Mouse (Mus musculus): ENCODE results near the gene Prss41.

- no peak for TF ChIP-seq CTCF (IDR thresholded peaks at IDR 0.05; ENCODE audit: extremely low read depth, insufficient read length, insufficient replicate concordance, low read depth, low read length)
- peak; percentile 67; the same call in 1 of the 2 replicates for TF ChIP-seq POLR2A (IDR thresholded peaks at IDR 0.05; ENCODE audit: low read depth, low read length)
Measured at GRCm38 (mm10) chr17:23790269-23791078, 53.5 kb downstream of the Prss41 start, which contains the start of gene Srrm2.

Data from small intestine, adult 2 months (tissue).